Mouse (Mus musculus) urinary bladder, postnatal 14 days (tissue): Measurements from ENCODE around the gene Sdf4.

Experiments
- DNase-seq: peaks from one replicate; pipeline ENCODE4 v3.0.0; 2021; ENCODE audit warnings: low spot score

Gene Sdf4

GRCm38 (mm10) chr4:156055173-156055572, 62.5 kb downstream of the Sdf4 start:
- DNase-seq: no peak

DNA sequence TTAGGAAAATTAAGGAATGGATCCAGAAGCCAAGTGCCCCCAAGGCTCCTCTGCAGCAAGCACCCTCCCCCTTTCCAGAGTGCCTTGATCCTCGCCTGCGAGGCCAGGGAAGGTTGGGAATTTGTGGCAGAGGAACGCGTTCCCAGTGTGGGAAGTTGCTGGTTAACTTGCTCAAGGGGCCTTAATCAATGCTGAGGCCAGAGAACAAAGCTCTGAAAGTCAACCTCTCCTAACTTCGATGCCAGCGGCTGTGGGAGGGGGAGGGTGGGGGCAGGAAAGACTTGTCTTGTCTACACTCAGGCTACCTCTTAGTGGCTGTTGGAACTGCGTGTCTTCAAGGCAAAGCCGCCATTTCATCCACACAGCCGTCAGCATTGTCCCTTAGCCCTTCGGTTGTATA, 65.0 kb downstream of the Sdf4 start:
- DNase-seq: no peak

- peak; percentile 32 for DNase-seq
Observed at GRCm38 (mm10) chr4:156058826-156059225, 66.2 kb downstream of the Sdf4 start.

GRCm38 (mm10) chr4:156059261-156059660, 66.6 kb downstream of the Sdf4 start, which contains the start of gene Ttll10:
TSS of gene Ttll10 (minus strand) at chr4:156059414.
- DNase-seq: peak; percentile 87

DNA sequence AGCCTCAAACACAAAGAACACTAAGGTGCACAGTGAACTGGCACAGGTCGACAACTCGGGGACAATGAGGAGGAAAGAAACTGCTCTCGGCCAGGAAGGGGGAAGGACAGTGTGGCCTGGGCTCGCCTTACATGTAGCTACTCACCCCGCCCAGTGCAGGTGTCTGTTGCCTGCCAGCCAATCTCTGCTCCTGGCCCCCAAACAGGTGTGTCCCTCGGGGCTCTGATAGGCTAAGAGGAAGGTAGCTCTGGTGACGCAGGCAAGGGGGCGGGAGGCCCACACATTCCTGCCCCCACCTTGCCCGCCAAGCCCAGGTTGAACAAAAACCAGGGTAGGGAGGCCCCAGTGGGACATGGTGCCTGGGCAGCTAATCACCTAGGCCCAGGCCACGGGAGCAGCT, 67.0 kb downstream of the Sdf4 start:
- DNase-seq: peak; percentile 90
